Mouse (Mus musculus) midbrain, embryonic 11.5 days (tissue): ENCODE measurements at regions not wholly inside any gene's neighbourhood (a gene's known extent, or its start where the extent isn't known, plus 50 kb on each side); places are given as distances from the start of the nearest gene placed in this dataset.
A peak's percentile ranks its signal among the peaks of the same experiment; 100 is the strongest.

ENCODE experiments used
- ATAC-seq: fragments of 200-750 bp; cut with Nextera tagmentation; 2 replicates; pipeline ENCODE4 v1.8.0; 2017; ENCODE audit warnings: moderate TSS enrichment, moderate library complexity; ENCODE audit not compliant: low FRiP score
- DNase-seq: peaks from one replicate; pipeline ENCODE4 v3.0.0; 2015; ENCODE audit warnings: low spot score; ENCODE audit errors: missing footprints
- H3K27ac ChIP-seq: fragments of 300-500 bp; sonication (generic); 2 replicates; pipeline ENCODE4 v1.5.1; 2014; ENCODE audit warnings: low read depth, low read length
- H3K27me3 ChIP-seq: fragments of 300-500 bp; sonication (generic); 2 replicates; pipeline ENCODE4 v1.6.1; 2014; ENCODE audit warnings: mild to moderate bottlenecking, low read length, moderate library complexity, mixed read lengths; ENCODE audit not compliant: control insufficient read depth, insufficient read depth
- H3K36me3 ChIP-seq: fragments of 300-500 bp; sonication (generic); 2 replicates; pipeline ENCODE4 v1.6.1; 2014; ENCODE audit warnings: mild to moderate bottlenecking, low read length, moderate library complexity, mixed read lengths; ENCODE audit not compliant: control insufficient read depth, insufficient read depth
- H3K4me1 ChIP-seq: fragments of 300-500 bp; sonication (generic); 2 replicates; pipeline ENCODE4 v1.6.1; 2014; ENCODE audit warnings: low read length; ENCODE audit not compliant: control insufficient read depth, insufficient read depth
- H3K4me2 ChIP-seq: fragments of 300-500 bp; sonication (generic); 2 replicates; pipeline ENCODE4 v1.6.1; 2014; ENCODE audit warnings: mild to moderate bottlenecking, moderate library complexity
- H3K4me3 ChIP-seq: fragments of 300-500 bp; sonication (generic); 2 replicates; pipeline ENCODE4 v1.5.1; 2014; ENCODE audit warnings: low read depth, low read length
- H3K9ac ChIP-seq: fragments of 300-500 bp; sonication (generic); 2 replicates; pipeline ENCODE4 v1.6.1; 2014; ENCODE audit warnings: low read length
- H3K9me3 ChIP-seq: fragments of 300-500 bp; sonication (generic); 2 replicates; pipeline ENCODE4 v1.6.1; 2016; ENCODE audit warnings: low read length; ENCODE audit not compliant: control insufficient read depth
- WGBS: fragments of 180-500 bp; shearing (Covaris S2); extraction: QIAGEN DNeasy Blood & Tissue Kit; methylation state at CpG from one replicate; pipeline ENCODE4 v1.1.7; 2014; 5-methylcytosine and 5-hydroxymethylcytosine counted together

DNA sequence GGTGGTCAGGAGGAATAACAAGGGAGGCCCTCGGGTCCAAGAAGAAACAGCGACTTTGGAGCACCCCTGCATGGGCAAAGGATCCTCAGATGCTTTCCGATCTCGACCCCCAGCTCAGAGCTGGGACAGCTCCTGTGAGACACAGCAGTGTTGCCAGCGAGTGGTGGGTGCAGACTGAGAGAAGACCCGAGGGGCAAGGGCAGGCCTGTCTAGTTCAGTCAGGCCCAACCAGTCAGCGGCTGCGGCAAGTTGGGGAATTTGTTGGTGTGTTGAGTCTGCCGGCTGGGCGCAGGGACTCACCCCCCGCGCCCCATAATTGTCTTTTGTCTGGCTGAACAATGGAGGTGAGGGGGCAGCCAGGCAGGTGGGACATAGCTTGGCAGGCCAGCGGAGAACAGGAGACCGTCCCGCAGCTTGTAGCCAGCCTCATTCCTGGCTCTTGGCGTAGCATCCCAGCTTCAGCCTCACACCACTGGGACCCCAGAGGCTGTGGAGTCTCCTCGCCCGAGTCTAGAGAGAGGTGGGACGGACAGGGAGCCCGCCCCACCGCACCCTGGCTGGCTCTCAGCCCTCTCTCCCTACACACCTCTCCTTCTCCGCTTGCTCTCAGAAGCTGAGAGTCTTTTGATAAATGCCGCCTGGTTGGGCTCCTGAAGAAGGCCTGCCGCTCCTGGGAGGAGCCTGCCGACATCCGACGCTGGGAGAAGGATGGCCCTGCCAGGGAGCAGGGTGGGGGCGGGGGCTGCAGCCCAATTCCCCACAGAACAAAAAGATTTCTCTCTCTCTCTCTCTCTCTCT lies 96.5 kb upstream of the Pja1 start:
- no peak overlapping the region for H3K4me3 ChIP-seq
- H3K27ac ChIP-seq = no peak overlapping the region
- H3K4me2 ChIP-seq = peak overlapping the region; percentile 33
- 27% methylated on average over 28 of the region's 28 CpGs for WGBS
- ATAC-seq (peak; percentile 80), DNase-seq (peak; percentile 89)
- H3K4me1 ChIP-seq = peaks cover 9% of the 10 kb centered on the region
- peaks cover 45% of the 10 kb centered on the region for H3K27me3 ChIP-seq
- no peaks in the 10 kb centered on the region for H3K36me3 ChIP-seq
- H3K9me3 ChIP-seq = no peaks in the 10 kb centered on the region
- 0 out of 2 replicates have a peak overlapping the region, but pooled peaks have one; percentile 27 for H3K9ac ChIP-seq

DNA sequence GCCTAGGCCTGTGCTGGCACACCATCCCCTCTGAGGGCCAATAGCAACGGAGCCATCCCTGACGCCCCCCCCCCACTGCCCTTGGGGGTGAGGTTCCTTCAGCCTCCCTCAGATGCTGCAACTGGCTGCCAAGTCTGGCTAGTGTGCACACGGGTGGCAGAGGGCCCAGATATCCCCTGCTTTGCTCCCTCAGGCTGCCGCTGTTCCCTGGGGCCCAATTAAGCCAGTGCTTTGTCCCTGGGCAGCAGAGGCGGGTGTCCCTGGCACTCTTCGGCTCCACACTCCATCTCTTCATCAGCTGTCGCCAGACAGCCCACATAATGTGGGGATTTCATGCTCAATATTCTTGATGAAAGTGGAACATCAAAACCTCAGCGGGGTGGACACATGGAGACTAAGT lies 90.9 kb upstream of the Pja1 start:
- Histone ChIP-seq H3K27ac (no peak overlapping the region), H3K4me2 (no peak overlapping the region), H3K4me3 (no peak overlapping the region), H3K27me3 (peaks cover 51% of the 10 kb centered on the region), H3K36me3 (no peaks in the 10 kb centered on the region), H3K4me1 (peaks cover 9% of the 10 kb centered on the region), H3K9me3 (no peaks in the 10 kb centered on the region), H3K9ac (no peak overlapping the region)
- DNase-seq (peak; percentile 80), ATAC-seq (peak; percentile 43)
- WGBS = 45% methylated on average over 8 of the region's 8 CpGs

GRCm38 (mm10) chrX:99560699-99561098 lies 89.6 kb upstream of the Pja1 start:
- H3K9me3 ChIP-seq = no peaks in the 10 kb centered on the region
- H3K27me3 ChIP-seq = peaks cover 46% of the 10 kb centered on the region
- H3K36me3 ChIP-seq = no peaks in the 10 kb centered on the region
- DNase-seq (no peak), ATAC-seq (no peak)
- H3K27ac ChIP-seq = no peak overlapping the region
- 66% methylated on average over 2 of the region's 2 CpGs for WGBS
- peaks cover 14% of the 10 kb centered on the region for H3K4me1 ChIP-seq
- H3K4me2 ChIP-seq = no peak overlapping the region
- H3K4me3 ChIP-seq = no peak overlapping the region
- H3K9ac ChIP-seq = no peak overlapping the region

GRCm38 (mm10) chrX:99556876-99557354 lies 85.8 kb upstream of the Pja1 start:
- Histone ChIP-seq H3K36me3 (no peaks in the 10 kb centered on the region), H3K9me3 (no peaks in the 10 kb centered on the region), H3K27ac (peak overlapping the region; percentile 17; the same call in 1 of the 2 replicates), H3K4me3 (no peak overlapping the region), H3K9ac (no peak overlapping the region), H3K4me2 (0 out of 2 replicates have a peak overlapping the region, but pooled peaks have one; percentile 7), H3K4me1 (peaks cover 14% of the 10 kb centered on the region), H3K27me3 (peaks cover 42% of the 10 kb centered on the region)
- ATAC-seq (peak; percentile 64), DNase-seq (no peak)
- 14% methylated on average over 8 of the region's 8 CpGs for WGBS

DNA sequence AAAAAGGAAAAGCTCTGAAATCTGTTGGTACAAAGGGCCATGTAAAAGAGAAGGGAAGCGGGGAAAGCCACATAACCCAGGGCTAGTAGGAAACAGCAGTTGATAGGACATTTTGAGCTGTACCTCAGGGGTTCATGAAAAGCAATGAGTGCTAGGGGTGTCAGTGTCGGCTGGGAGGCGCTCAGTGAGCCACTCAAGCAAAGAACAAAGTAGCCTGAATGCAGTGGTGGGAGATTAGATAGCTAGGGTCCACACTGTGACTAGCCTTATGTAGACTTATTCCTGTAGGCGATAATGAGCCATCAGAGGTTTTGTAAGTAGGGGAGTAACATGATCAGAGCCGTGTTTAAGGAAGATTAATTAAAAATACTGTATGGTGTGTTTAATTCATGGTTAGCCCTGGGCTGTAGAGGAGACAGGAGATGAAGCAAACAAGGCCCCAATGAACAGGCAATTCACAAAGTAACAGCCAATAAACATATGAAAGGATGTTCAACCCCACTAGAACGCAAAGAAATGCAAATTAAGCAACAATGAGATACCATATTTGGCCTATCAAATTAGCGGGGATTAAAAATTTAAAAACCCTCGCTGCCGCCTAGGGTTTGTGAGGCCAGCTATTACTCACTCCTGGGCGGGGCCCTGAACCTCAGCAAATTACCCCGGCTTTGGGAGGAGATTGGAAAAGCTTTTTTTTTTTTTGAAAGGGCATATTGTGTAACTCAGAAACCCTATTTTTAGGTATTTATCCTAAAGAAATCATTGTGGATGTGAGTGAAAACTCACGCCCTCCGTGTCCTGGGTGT lies 85.1 kb upstream of the Pja1 start:
- WGBS = 29% methylated on average over 13 of the region's 13 CpGs
- DNase-seq (no peak), ATAC-seq (peak; percentile 63; the same call in 1 of the 2 replicates)
- Histone ChIP-seq H3K4me1 (peaks cover 14% of the 10 kb centered on the region), H3K36me3 (no peaks in the 10 kb centered on the region), H3K9me3 (no peaks in the 10 kb centered on the region), H3K9ac (no peak overlapping the region), H3K27me3 (peaks cover 48% of the 10 kb centered on the region), H3K4me2 (no peak overlapping the region), H3K27ac (peak overlapping the region; percentile 41), H3K4me3 (no peak overlapping the region)

DNA sequence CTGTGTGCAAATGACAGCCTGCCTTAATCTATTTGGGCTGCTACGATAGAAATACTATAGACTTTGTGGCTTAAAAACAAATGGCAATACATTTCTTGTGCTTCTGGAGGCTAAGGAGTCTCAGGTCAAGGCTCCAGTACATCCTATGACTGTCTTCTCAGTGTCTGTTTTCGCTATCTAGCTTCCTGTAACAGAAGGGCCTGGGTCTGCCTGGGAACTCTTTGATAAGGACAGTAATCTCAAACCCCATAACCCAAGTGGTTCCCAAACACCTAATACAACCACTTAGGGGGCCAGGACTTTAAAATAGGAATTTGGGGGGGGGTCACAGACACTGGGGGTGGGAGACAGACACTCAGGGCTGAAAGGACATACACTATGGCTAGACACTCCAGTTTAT lies 81.7 kb upstream of the Pja1 start:
- DNase-seq (no peak), ATAC-seq (no peak)
- H3K27ac ChIP-seq = no peak overlapping the region
- H3K4me3 ChIP-seq = no peak overlapping the region
- H3K27me3 ChIP-seq = peaks cover 40% of the 10 kb centered on the region
- H3K4me1 ChIP-seq = peaks cover 17% of the 10 kb centered on the region
- no peaks in the 10 kb centered on the region for H3K9me3 ChIP-seq
- H3K36me3 ChIP-seq = no peaks in the 10 kb centered on the region
- no peak overlapping the region for H3K4me2 ChIP-seq
- no peak overlapping the region for H3K9ac ChIP-seq
- 92% methylated on average over 2 of the region's 2 CpGs for WGBS

DNA sequence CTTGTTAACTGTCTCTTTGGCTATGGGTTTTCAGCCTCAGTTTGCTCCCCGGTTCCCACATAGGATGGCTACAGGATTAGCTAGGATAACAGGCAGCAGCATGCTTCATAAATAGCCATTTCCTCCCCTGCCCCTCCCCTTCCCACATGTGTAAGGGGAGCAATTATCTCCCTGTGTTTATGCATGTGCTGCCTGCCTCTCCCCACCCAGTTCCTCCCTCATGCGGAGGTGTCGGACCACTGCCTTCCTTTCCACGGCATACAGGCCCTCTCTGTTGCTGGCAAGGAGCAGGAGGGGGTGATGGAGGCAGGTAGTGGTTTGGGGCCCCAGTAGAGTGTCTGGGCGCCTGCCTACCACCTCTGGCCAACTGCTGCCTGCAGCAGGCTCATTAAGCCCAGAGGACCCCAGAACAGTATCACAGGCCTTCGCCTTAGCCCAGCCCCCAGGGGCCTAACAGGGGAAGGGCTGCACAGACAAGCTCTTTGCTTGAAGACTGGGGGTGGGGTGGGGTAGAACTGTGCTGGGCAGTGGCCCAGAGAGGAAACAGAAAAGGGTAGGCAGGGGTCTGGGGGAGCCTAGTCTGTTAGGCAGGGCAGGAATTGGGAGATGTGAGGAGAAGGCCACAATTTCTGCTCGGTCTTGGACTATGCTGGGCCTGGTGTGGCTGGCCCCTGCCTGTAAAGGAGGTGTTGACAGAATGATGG lies 79.1 kb upstream of the Pja1 start:
- H3K4me3 ChIP-seq = no peak overlapping the region
- H3K36me3 ChIP-seq = no peaks in the 10 kb centered on the region
- ATAC-seq = peak; percentile 63; the same call in 1 of the 2 replicates
- peaks cover 33% of the 10 kb centered on the region for H3K27me3 ChIP-seq
- no peak for DNase-seq
- no peaks in the 10 kb centered on the region for H3K9me3 ChIP-seq
- H3K4me1 ChIP-seq = peaks cover 6% of the 10 kb centered on the region; the same call in 1 of the 2 replicates
- H3K4me2 ChIP-seq = no peak overlapping the region
- 64% methylated on average over 7 of the region's 7 CpGs for WGBS
- H3K9ac ChIP-seq = no peak overlapping the region
- no peak overlapping the region for H3K27ac ChIP-seq

- peaks cover 6% of the 10 kb centered on the region; the same call in 1 of the 2 replicates for H3K4me1 ChIP-seq
- H3K36me3 ChIP-seq = no peaks in the 10 kb centered on the region
- WGBS = 54% methylated on average over 4 of the region's 4 CpGs
- H3K9me3 ChIP-seq = no peaks in the 10 kb centered on the region
- DNase-seq = no peak
- no peak for ATAC-seq
- H3K27me3 ChIP-seq = peaks cover 33% of the 10 kb centered on the region
- H3K4me3 ChIP-seq = no peak overlapping the region
- H3K4me2 ChIP-seq = no peak overlapping the region
- H3K9ac ChIP-seq = no peak overlapping the region
- no peak overlapping the region for H3K27ac ChIP-seq
Observed at GRCm38 (mm10) chrX:99548284-99549019, 77.4 kb upstream of the Pja1 start.
